Mouse (Mus musculus): ENCODE measurements around the gene Vps25. TPM values are rescaled to one million over a fixed set of nuclear protein-coding genes. Genes with fewer than 3 reads are reported as not detected.

Vps25 gene
- total and polyA plus RNA-seq, 3 experiments = 105 to 211 (median 132) TPM

DNA sequence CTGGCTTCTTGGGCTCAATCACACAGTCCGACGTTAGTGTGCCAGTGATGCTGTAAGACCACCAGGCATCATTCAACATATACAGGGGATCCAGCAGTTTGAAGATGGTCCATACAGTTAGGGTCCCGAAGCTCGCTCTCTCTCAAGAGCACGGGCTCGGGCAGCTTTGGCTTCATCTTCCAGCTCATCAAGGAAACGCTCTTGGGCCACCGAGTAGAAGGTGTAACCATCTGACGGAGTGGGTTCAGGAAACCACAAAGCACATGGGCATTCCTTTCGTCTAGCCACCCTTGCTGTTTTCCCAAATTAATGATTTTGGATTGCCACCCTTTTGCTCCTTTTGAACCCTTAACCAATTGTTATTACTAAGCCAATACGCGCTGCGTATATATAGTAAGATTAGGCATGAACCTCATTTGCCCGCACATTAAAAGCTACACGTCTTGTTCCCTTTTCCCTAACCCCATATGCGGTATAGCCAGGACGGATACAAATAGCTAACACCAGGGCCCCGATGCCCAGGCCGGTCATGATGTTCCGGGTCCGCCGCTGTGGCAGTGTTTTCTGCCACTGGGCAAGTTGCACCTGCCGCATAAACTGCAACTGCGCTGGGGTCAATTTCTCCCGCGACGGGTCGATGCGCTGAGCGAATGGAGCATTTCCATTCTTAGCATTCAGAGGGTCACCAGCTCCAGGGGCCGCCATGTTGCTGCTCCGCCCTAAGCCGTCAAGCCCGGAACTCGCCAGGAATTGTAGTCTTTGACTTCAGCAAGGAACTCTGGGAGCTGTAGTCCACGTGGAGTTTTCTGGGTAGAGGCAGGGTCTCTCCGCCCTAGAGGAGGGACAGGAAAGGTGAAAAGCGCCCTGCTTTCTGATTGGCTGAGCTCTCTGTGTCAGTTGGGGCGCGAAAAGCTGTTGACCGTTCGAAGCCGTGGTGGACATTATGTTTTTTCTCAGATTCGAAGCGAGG lies 25.0 kb downstream of the Vps25 start, which contains the start of the genes Cntd1 and Coa3 (continued):
- TF ChIP-seq POLR2AphosphoS2 (IDR thresholded peaks at IDR 0.05; ENCODE audit: low read depth, low read length) = no peak; the same call in 1 of the 2 replicates

DNA sequence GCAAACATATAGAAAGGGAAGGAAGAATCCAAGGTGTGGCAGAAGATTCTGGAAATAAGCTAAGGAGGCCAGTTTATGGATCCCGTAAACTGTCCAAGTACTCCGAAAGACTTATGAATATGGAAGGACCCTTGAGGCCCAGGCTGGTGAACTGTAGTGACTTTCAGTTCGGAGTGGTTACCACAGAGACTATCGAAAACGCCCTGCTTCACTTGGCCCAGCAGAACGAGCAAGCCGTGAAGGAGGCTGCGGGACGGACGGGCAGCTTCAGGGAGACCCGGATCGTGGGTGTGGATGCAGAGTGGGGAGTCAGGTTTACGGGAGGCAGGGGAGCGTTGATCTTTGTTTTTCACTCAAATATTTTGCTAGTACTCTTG lies 25.7 kb downstream of the Vps25 start:
- DNase-seq (ENCODE audit: extremely low read depth) = no peak
- no peak overlapping the region for H3K27ac ChIP-seq (ENCODE audit: insufficient read depth, low read depth)
- TF ChIP-seq ZNF384 (IDR thresholded peaks at IDR 0.05; ENCODE audit: low read depth, low read length) (no peak), GABPA (IDR thresholded peaks at IDR 0.05; ENCODE audit: insufficient replicate concordance, low read depth, low read length) (no peak), MYC (IDR thresholded peaks at IDR 0.05; ENCODE audit: low read depth, low read length) (no peak), ZMIZ1 (IDR thresholded peaks at IDR 0.05; ENCODE audit: low read depth, low read length) (no peak), SMC3 (IDR thresholded peaks at IDR 0.05; ENCODE audit: low read depth, low read length) (no peak), JUND (conservative IDR thresholded peaks at IDR 0.05; ENCODE audit: low read depth, low read length) (no peak), TCF12 (IDR thresholded peaks at IDR 0.05; ENCODE audit: low read depth, low read length) (no peak), CTCF (conservative IDR thresholded peaks at IDR 0.05 in 1 of 2, IDR thresholded peaks at IDR 0.05 in 1 of 2; ENCODE audit: low read depth in 2 of 2, low read length in 2 of 2) (no peak), MEF2A (IDR thresholded peaks at IDR 0.05; ENCODE audit: borderline replicate concordance, low read depth, low read length) (no peak), UBTF (IDR thresholded peaks at IDR 0.05; ENCODE audit: low read depth, low read length) (no peak), E2F4 (IDR thresholded peaks at IDR 0.05; ENCODE audit: insufficient replicate concordance, low read depth, low read length) (no peak), POLR2A (IDR thresholded peaks at IDR 0.05; ENCODE audit: low read depth, low read length) (no peak), SIN3A (IDR thresholded peaks at IDR 0.05; ENCODE audit: low read length) (no peak)
- no peak overlapping the region for H3K9ac ChIP-seq (ENCODE audit: insufficient read depth, low read depth)
- no peaks in the 10 kb centered on the region; the same call in 1 of the 2 replicates for H3K79me2 ChIP-seq (replicated peaks; ENCODE audit: control insufficient read depth, extremely low read depth, insufficient read depth, poor library complexity, severe bottlenecking)
- no peaks in the 10 kb centered on the region for H3K9me3 ChIP-seq (replicated peaks; ENCODE audit: low read length)
- dilution Hi-C loops (cut with MboI; ENCODE audit: extremely low pct_ligation_motif_present, extremely low pct_unique_long_range_greater_than_20kb, low sequenced_read_pairs) (no loop called here), in situ Hi-C loops (cut with MboI; ENCODE audit: low pct_ligation_motif_present, low pct_unique_long_range_greater_than_20kb, low sequenced_read_pairs) (no loop called here)
- H3K4me3 ChIP-seq (replicated peaks in 1 of 3; ENCODE audit: low read depth in 2 of 3, low read length in 2 of 3, poor library complexity in 1 of 3) = peak overlapping the region in 1 of 3 experiments; percentile 77
- no peaks in the 10 kb centered on the region for H3K27me3 ChIP-seq (replicated peaks)
- peaks cover 16 to 42% of the 10 kb centered on the region in 2 experiments for H3K4me1 ChIP-seq (ENCODE audit: control insufficient read depth in 1 of 2, insufficient read depth in 2 of 2)
- H3K4me2 ChIP-seq (ENCODE audit: insufficient read depth, low read depth, poor library complexity, severe bottlenecking) = peak overlapping the region; percentile 9; the same call in 1 of the 2 replicates
- peaks cover 14 to 43% of the 10 kb centered on the region in 2 experiments for H3K36me3 ChIP-seq (replicated peaks in 1 of 2; ENCODE audit: control insufficient read depth in 1 of 2, insufficient read depth in 1 of 2, low read length in 1 of 2)

DNA sequence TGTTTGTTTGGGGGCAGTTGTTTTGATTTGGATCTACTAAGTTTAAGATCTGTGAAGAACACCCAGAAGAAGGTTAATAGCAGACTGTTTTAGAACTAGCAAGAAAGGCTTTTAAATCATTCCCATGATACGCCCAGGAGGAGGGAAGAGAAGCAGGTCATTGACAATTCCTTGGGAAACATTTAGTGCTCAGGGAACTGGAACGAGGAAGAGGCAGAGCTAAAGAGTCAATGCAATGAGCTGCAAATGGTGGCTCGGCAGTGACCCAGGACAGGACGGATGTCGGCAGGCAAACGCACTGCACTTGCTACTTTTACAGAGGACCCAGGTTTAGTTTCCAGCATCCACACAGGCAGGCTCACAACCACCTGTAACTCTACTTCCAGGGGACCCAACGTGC lies 27.3 kb downstream of the Vps25 start:
- Histone ChIP-seq H3K9me3 (replicated peaks; ENCODE audit: low read length) (no peaks in the 10 kb centered on the region), H3K4me2 (ENCODE audit: insufficient read depth, low read depth, poor library complexity, severe bottlenecking) (no peak overlapping the region), H3K4me1 (ENCODE audit: control insufficient read depth in 1 of 2, insufficient read depth in 2 of 2) (peaks cover 16 to 42% of the 10 kb centered on the region in 2 experiments), H3K4me3 (replicated peaks in 1 of 3; ENCODE audit: low read depth in 2 of 3, low read length in 2 of 3, poor library complexity in 1 of 3) (no peak overlapping the region), H3K9ac (ENCODE audit: insufficient read depth, low read depth) (no peak overlapping the region), H3K27me3 (replicated peaks) (no peaks in the 10 kb centered on the region), H3K36me3 (replicated peaks in 1 of 2; ENCODE audit: control insufficient read depth in 1 of 2, insufficient read depth in 1 of 2, low read length in 1 of 2) (peaks cover 14 to 47% of the 10 kb centered on the region in 2 experiments), H3K27ac (ENCODE audit: insufficient read depth, low read depth) (no peak overlapping the region), H3K79me2 (replicated peaks; ENCODE audit: control insufficient read depth, extremely low read depth, insufficient read depth, poor library complexity, severe bottlenecking) (no peaks in the 10 kb centered on the region; the same call in 1 of the 2 replicates)
- TF ChIP-seq ETS1 (conservative IDR thresholded peaks at IDR 0.05; ENCODE audit: low read depth, low read length) = no peak
- TF ChIP-seq E2F4 (IDR thresholded peaks at IDR 0.05; ENCODE audit: insufficient replicate concordance, low read depth, low read length) = no peak
- TF ChIP-seq TCF12 (IDR thresholded peaks at IDR 0.05; ENCODE audit: low read depth, low read length) = no peak
- no peak for TF ChIP-seq ZMIZ1 (IDR thresholded peaks at IDR 0.05; ENCODE audit: low read depth, low read length)
- TF ChIP-seq JUND (conservative IDR thresholded peaks at IDR 0.05; ENCODE audit: low read depth, low read length) = no peak
- no peak for DNase-seq (ENCODE audit: extremely low read depth)
- dilution Hi-C loops (cut with MboI; ENCODE audit: extremely low pct_ligation_motif_present, extremely low pct_unique_long_range_greater_than_20kb, low sequenced_read_pairs) = no loop called here
- in situ Hi-C loops (cut with MboI; ENCODE audit: low pct_ligation_motif_present, low pct_unique_long_range_greater_than_20kb, low sequenced_read_pairs) = no loop called here

Data from CH12.LX (cell line).